Mouse (Mus musculus): ENCODE data around the gene Gm20425. TPM values are rescaled to one million over a fixed set of nuclear protein-coding genes. Genes with fewer than 3 reads are reported as not detected.

The Gm20425 gene
- polyA plus RNA-seq (2015; fragmentation: Nextera tagmentation; extraction: Ambion mirVana): 0.45 TPM in 1 of 2 replicates, not detected in the other

DNA sequence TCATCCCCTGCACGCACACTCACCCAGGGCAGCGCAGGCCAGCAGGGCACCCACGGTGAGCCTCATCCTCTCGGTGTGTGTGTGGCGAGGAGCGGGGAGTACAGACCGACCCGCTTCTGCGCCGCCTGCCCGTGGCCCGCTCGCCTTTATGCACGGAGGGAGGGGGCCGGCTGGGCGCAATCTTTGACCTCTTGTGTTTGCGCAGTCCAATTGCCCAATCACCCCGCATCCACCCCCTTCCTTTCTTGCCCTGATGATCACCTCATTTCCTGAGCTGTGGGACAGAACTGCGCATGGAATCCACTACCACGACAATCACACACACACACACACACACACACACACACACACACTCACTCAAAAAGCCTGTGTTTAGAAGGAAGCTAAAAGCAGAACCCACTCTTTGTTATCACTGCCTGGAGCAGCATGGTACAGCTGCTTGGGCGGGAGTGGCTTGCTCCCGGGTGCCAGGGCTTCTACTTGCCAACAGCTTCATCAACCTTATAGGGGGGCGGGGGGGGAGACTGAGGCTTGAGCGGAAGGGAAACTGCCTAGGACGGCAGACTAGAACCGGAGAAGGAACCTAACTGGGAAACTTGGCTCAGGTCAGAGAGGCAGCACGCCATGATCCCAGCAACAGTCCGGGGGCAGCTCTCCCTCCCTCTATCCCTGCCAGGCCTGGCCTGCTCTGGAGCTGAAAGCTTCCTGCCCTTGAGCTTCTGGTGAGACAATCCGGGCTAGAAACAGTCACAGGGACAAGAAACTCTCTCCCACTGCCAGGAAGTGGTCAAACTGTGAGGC, at the start of gene Gm20425, which contains the start of gene Trf:
TSS of gene Gm20425 (minus strand) at position 157 of the 801 bp plus-strand sequence.
TSS of gene Trf (minus strand) at position 294 of the 801 bp plus-strand sequence.
- Histone ChIP-seq H3K9me3 (ENCODE audit: low read length) (no peaks in the 10 kb centered on the region), H3K9ac (replicated peaks; ENCODE audit: low read length) (peak within 1 kb of the TSS; percentile 48), H3K27ac (ENCODE audit: low read length) (0 out of 2 replicates have a peak within 1 kb of the TSS, but pooled peaks have one; percentile 28), H3K4me2 (replicated peaks; ENCODE audit: low read depth, low read length) (peak within 1 kb of the TSS; percentile 41), H3K36me3 (ENCODE audit: insufficient read depth, low read length) (no peaks in the 10 kb centered on the region), H3K27me3 (ENCODE audit: insufficient read depth, low read length) (no peaks in the 10 kb centered on the region), H3K4me3 (ENCODE audit: low read length) (peak within 1 kb of the TSS; percentile 4; the same call in 1 of the 2 replicates), H3K4me1 (ENCODE audit: insufficient read depth, low read length) (0 out of 2 replicates have a peak, but pooled peaks cover 5% of the 10 kb centered on the region)
- no peak for ATAC-seq (ENCODE audit: low FRiP score, low TSS enrichment)
- 43% methylated on average over 28 of the region's 29 CpGs for WGBS

DNA sequence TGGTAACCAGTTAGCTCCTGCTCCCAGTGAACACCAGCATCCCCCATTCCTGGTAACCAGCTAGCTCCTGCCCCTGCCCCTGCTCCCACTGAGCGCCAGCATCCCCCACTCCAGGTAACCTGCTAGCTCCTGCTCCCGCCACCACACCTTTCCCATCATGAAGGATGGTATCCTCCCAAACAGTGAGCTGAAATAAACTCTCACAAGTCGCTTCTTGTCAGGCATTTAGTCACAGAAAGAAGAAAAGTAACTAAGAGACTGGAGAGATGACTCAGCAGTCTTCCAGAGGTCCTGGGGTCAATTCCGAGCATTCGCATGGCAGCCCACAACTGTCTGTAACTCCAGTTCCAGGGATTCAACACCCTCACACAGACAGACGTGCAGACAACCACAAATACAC, 46.8 kb upstream of the Gm20425 start:
- Histone ChIP-seq H3K36me3 (ENCODE audit: insufficient read depth, low read length) (no peaks in the 10 kb centered on the region), H3K4me3 (ENCODE audit: low read length) (no peak overlapping the region), H3K9ac (replicated peaks; ENCODE audit: low read length) (no peak overlapping the region), H3K4me1 (ENCODE audit: insufficient read depth, low read length) (no peaks in the 10 kb centered on the region), H3K4me2 (replicated peaks; ENCODE audit: low read depth, low read length) (no peak overlapping the region), H3K27ac (ENCODE audit: low read length) (no peak overlapping the region), H3K27me3 (ENCODE audit: insufficient read depth, low read length) (no peaks in the 10 kb centered on the region), H3K9me3 (ENCODE audit: low read length) (no peaks in the 10 kb centered on the region)
- 86% methylated on average over 6 of the region's 6 CpGs for WGBS
- no peak for ATAC-seq (ENCODE audit: low FRiP score, low TSS enrichment)

GRCm38 (mm10) chr9:103275676-103276075, 45.6 kb upstream of the Gm20425 start:
- Histone ChIP-seq H3K27me3 (ENCODE audit: insufficient read depth, low read length) (no peaks in the 10 kb centered on the region), H3K4me2 (replicated peaks; ENCODE audit: low read depth, low read length) (no peak overlapping the region), H3K27ac (ENCODE audit: low read length) (no peak overlapping the region), H3K4me3 (ENCODE audit: low read length) (no peak overlapping the region), H3K36me3 (ENCODE audit: insufficient read depth, low read length) (no peaks in the 10 kb centered on the region), H3K4me1 (ENCODE audit: insufficient read depth, low read length) (no peaks in the 10 kb centered on the region), H3K9ac (replicated peaks; ENCODE audit: low read length) (no peak overlapping the region), H3K9me3 (ENCODE audit: low read length) (no peaks in the 10 kb centered on the region)
- 62% methylated on average over 1 of the region's 1 CpGs for WGBS
- ATAC-seq (ENCODE audit: low FRiP score, low TSS enrichment): no peak

- Histone ChIP-seq H3K27ac (ENCODE audit: low read length) (no peak overlapping the region), H3K4me3 (ENCODE audit: low read length) (no peak overlapping the region), H3K4me1 (ENCODE audit: insufficient read depth, low read length) (no peaks in the 10 kb centered on the region), H3K4me2 (replicated peaks; ENCODE audit: low read depth, low read length) (no peak overlapping the region), H3K9ac (replicated peaks; ENCODE audit: low read length) (no peak overlapping the region), H3K9me3 (ENCODE audit: low read length) (no peaks in the 10 kb centered on the region), H3K27me3 (ENCODE audit: insufficient read depth, low read length) (no peaks in the 10 kb centered on the region), H3K36me3 (ENCODE audit: insufficient read depth, low read length) (no peaks in the 10 kb centered on the region)
- WGBS: 88% methylated on average over 8 of the region's 8 CpGs
- ATAC-seq (ENCODE audit: low FRiP score, low TSS enrichment): no peak
Measured at GRCm38 (mm10) chr9:103274819-103275218, 44.7 kb upstream of the Gm20425 start.

DNA sequence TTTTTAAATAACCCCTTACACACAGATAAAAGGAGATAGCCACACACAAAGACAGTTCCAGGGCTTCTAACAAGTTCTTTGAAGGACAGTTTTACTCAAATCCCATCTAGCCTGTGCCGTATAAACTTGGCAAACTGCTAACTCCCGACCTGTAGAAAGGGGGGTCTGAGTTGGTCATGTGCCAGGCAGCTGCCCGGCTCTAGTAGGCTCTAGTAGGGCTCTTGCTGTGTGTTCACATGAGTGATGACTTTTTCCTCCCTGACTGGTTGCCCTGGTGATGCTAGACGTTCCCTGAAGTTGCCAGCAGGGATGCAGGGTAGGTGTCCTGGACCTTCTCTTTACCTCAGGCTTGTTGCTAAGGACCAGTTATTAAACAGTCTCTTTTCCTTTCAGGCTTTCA, 41.0 kb upstream of the Gm20425 start:
- H3K4me2 ChIP-seq (replicated peaks; ENCODE audit: low read depth, low read length): no peak overlapping the region
- no peak for ATAC-seq (ENCODE audit: low FRiP score, low TSS enrichment)

DNA sequence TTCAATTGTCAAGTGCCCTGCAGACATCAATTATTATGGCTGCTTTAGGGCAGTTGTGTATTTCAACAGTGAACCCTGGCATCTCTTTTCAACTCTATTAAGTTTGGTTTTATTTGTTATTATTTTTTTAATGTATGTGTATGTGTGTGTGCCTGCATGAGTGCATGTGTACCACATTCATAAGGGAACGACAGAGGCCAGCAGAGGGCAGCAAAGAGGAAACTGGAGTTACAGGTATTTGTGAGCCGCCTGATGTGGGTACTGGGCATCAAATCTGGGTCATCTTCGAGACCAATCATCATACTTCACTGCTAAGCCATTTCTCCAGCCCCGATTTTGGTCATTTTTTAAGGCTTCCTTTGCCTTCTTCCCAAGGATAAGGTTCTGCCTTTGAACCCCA, 35.7 kb upstream of the Gm20425 start:
- H3K36me3 ChIP-seq (ENCODE audit: insufficient read depth, low read length): no peaks in the 10 kb centered on the region
- no peak overlapping the region for H3K4me3 ChIP-seq (ENCODE audit: low read length)
- H3K27ac ChIP-seq (ENCODE audit: low read length): no peak overlapping the region
- ATAC-seq (ENCODE audit: low FRiP score, low TSS enrichment): no peak
- 85% methylated on average over 4 of the region's 4 CpGs for WGBS
- no peaks in the 10 kb centered on the region for H3K27me3 ChIP-seq (ENCODE audit: insufficient read depth, low read length)
- no peak overlapping the region for H3K4me2 ChIP-seq (replicated peaks; ENCODE audit: low read depth, low read length)
- H3K9ac ChIP-seq (replicated peaks; ENCODE audit: low read length): no peak overlapping the region
- no peaks in the 10 kb centered on the region for H3K4me1 ChIP-seq (ENCODE audit: insufficient read depth, low read length)
- no peaks in the 10 kb centered on the region for H3K9me3 ChIP-seq (ENCODE audit: low read length)

More for the DNA sequence above, 41.0 kb upstream of the Gm20425 start:
- Histone ChIP-seq H3K27me3 (ENCODE audit: insufficient read depth, low read length) (no peaks in the 10 kb centered on the region), H3K36me3 (ENCODE audit: insufficient read depth, low read length) (no peaks in the 10 kb centered on the region), H3K9ac (replicated peaks; ENCODE audit: low read length) (no peak overlapping the region), H3K9me3 (ENCODE audit: low read length) (no peaks in the 10 kb centered on the region), H3K4me3 (ENCODE audit: low read length) (no peak overlapping the region), H3K4me1 (ENCODE audit: insufficient read depth, low read length) (no peaks in the 10 kb centered on the region), H3K27ac (ENCODE audit: low read length) (no peak overlapping the region)
- 20% methylated on average over 4 of the region's 4 CpGs for WGBS

- H3K36me3 ChIP-seq (ENCODE audit: insufficient read depth, low read length): no peaks in the 10 kb centered on the region
- no peaks in the 10 kb centered on the region for H3K4me1 ChIP-seq (ENCODE audit: insufficient read depth, low read length)
- ATAC-seq (ENCODE audit: low FRiP score, low TSS enrichment): no peak
- H3K27me3 ChIP-seq (ENCODE audit: insufficient read depth, low read length): no peaks in the 10 kb centered on the region
- 0 out of 2 replicates have a peak, but pooled peaks cover 5% of the 10 kb centered on the region for H3K9me3 ChIP-seq (ENCODE audit: low read length)
- H3K27ac ChIP-seq (ENCODE audit: low read length): no peak overlapping the region
- H3K9ac ChIP-seq (replicated peaks; ENCODE audit: low read length): no peak overlapping the region
- WGBS: 78% methylated on average over 5 of the region's 5 CpGs
- no peak overlapping the region for H3K4me3 ChIP-seq (ENCODE audit: low read length)
- H3K4me2 ChIP-seq (replicated peaks; ENCODE audit: low read depth, low read length): no peak overlapping the region
Measured at GRCm38 (mm10) chr9:103252906-103253305, 22.8 kb upstream of the Gm20425 start.

- no peak overlapping the region for H3K9ac ChIP-seq (replicated peaks; ENCODE audit: low read length)
- 45% methylated on average over 4 of the region's 4 CpGs for WGBS
- H3K27ac ChIP-seq (ENCODE audit: low read length): no peak overlapping the region
- H3K27me3 ChIP-seq (ENCODE audit: insufficient read depth, low read length): no peaks in the 10 kb centered on the region
- 0 out of 2 replicates have a peak, but pooled peaks cover 3% of the 10 kb centered on the region for H3K9me3 ChIP-seq (ENCODE audit: low read length)
- no peak overlapping the region for H3K4me2 ChIP-seq (replicated peaks; ENCODE audit: low read depth, low read length)
- no peaks in the 10 kb centered on the region for H3K36me3 ChIP-seq (ENCODE audit: insufficient read depth, low read length)
- H3K4me1 ChIP-seq (ENCODE audit: insufficient read depth, low read length): no peaks in the 10 kb centered on the region
- ATAC-seq (ENCODE audit: low FRiP score, low TSS enrichment): no peak
- no peak overlapping the region for H3K4me3 ChIP-seq (ENCODE audit: low read length)
Measured at GRCm38 (mm10) chr9:103248618-103249017, 18.5 kb upstream of the Gm20425 start.

- no peak overlapping the region for H3K4me3 ChIP-seq (ENCODE audit: low read length)
- H3K4me2 ChIP-seq (replicated peaks; ENCODE audit: low read depth, low read length): no peak overlapping the region
- no peaks in the 10 kb centered on the region for H3K27me3 ChIP-seq (ENCODE audit: insufficient read depth, low read length)
- H3K4me1 ChIP-seq (ENCODE audit: insufficient read depth, low read length): no peaks in the 10 kb centered on the region
- H3K27ac ChIP-seq (ENCODE audit: low read length): no peak overlapping the region
- H3K36me3 ChIP-seq (ENCODE audit: insufficient read depth, low read length): no peaks in the 10 kb centered on the region
- 82% methylated on average over 8 of the region's 8 CpGs for WGBS
- ATAC-seq (ENCODE audit: low FRiP score, low TSS enrichment): no peak
- H3K9me3 ChIP-seq (ENCODE audit: low read length): no peaks in the 10 kb centered on the region
- no peak overlapping the region for H3K9ac ChIP-seq (replicated peaks; ENCODE audit: low read length)
Measured at GRCm38 (mm10) chr9:103246526-103247168, 16.5 kb upstream of the Gm20425 start.

DNA sequence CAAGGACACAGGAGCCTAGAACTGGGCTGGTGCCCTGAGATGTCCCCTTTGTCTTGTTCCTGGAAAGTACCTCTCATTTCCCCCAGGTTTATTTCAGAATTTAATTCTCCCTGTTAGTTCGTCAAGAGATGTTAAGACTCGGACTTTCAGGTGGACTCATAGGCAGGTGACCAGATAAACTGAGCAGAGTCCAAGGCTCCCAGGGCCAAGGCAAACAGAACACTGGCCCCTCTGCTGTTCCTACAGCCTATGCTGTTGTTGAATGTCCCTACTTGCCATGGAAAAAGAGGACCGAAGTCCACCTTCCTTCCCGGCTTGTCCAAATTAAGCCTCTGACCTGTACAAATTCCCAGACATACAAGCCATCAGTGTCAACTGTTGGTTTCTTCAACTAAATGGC, 13.5 kb upstream of the Gm20425 start:
- H3K27ac ChIP-seq (ENCODE audit: low read length): no peak overlapping the region
- no peaks in the 10 kb centered on the region for H3K4me1 ChIP-seq (ENCODE audit: insufficient read depth, low read length)
- no peak overlapping the region for H3K4me3 ChIP-seq (ENCODE audit: low read length)
- WGBS: 90% methylated on average over 4 of the region's 4 CpGs
- no peaks in the 10 kb centered on the region for H3K27me3 ChIP-seq (ENCODE audit: insufficient read depth, low read length)
- no peak for ATAC-seq (ENCODE audit: low FRiP score, low TSS enrichment)
- H3K4me2 ChIP-seq (replicated peaks; ENCODE audit: low read depth, low read length): no peak overlapping the region
- H3K9ac ChIP-seq (replicated peaks; ENCODE audit: low read length): no peak overlapping the region
- H3K9me3 ChIP-seq (ENCODE audit: low read length): no peaks in the 10 kb centered on the region
- no peaks in the 10 kb centered on the region for H3K36me3 ChIP-seq (ENCODE audit: insufficient read depth, low read length)

Data from kidney, embryonic 16.5 days (tissue).